Mouse (Mus musculus) hematopoietic stem cell, adult 5-6 weeks (primary cell): ENCODE data around the gene Slc16a3. TPM values are rescaled to one million over a fixed set of nuclear protein-coding genes. Genes with fewer than 3 reads are reported as not detected.

Experiments
- ATAC-seq, 2 experiments: fragments of 125-278 bp in 1 of 2; replicated peaks in 1 of 2; 2 replicates each; pipeline ENCODE4 v1.8.0; 2016 to 2017; ENCODE audit warnings: inconsistent platforms in 2 of 2, mild to moderate bottlenecking in 2 of 2, moderate number of reproducible peaks in 2 of 2, low read depth in 1 of 2, moderate TSS enrichment in 1 of 2; ENCODE audit not compliant: low FRiP score in 2 of 2, poor library complexity in 2 of 2, severe bottlenecking in 2 of 2, insufficient read depth in 1 of 2, low TSS enrichment in 1 of 2
- total RNA-seq: library from RNA; stranded (forward); fragments of 172-1452, 232-1000 nt; gene quantifications from 2 replicates; pipeline ENCODE4 v1.2.3, GENCODE M21; 2017

Slc16a3 gene
- total RNA-seq: 2.0 and 8.8 TPM in 2 replicates

DNA sequence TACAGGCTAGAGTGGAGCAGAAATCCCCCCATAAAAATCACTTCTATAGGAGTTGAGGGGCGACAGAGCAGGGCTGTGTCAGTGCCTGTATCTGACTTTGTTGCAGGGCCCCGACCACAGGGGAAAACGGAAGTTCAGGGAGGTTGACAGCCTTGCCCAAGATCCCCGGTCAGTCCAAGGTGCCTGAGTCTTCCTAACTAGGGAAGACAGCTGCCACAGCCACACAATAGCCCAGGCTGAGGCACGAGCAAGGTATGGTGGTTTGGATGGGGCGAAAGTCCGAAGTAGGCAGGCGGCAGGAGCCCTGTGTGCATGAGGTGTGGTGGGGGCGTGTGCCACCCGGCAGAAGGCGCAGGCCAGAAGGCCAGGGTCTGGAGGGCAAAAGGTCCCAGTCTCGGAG is at the start of gene Slc16a3:
Slc16a3 (plus strand) TSS at position 153 of the 400 bp plus-strand sequence.
- peak; percentile 54 to 57; a peak in 3 of 4 replicates for ATAC-seq

DNA sequence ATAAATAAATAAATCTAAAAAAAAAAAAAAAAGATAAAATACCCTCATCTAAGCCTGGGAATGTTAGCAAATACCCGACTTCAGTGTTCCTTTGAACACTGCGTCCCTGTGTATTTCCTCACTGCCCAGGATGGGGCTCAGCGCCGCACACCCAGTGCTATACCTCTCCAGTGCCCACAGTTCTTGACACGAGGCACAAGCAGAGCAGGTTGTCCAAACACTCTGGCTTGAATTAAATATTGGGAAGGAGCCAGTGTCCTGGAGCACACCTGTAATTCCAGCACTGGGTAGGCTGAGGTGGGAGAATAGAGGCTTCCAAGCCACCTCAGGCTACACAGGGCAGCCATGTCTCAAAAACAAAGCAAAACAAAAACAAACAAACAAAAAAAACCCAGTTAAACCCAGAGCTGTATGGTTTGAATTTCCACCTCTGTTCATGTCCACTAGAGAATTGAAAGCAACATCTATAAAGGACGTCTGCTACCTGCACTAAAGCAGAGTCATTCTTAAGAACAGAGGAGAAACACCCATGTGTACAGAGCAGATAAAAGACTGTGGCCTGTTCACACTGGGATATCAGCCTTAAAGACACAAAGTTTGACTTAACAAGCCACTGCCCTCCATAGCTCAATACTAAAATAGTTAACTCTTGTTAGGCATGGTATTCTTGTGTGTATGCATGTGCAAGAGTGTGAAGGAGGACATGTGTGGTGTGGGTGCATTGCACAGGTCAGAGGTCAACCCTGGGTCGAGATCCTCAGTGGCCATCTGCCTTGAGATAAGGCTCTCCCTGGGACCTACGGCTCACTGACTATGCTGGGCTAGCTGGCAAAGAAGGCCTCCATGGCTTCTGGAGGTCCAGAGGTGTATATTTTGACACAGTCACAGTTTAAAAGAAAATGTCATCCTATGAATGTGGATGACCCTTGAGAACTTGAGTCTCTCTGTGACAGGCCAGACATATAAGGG is 47.7 kb upstream of the Slc16a3 start:
- ATAC-seq: no peak

DNA sequence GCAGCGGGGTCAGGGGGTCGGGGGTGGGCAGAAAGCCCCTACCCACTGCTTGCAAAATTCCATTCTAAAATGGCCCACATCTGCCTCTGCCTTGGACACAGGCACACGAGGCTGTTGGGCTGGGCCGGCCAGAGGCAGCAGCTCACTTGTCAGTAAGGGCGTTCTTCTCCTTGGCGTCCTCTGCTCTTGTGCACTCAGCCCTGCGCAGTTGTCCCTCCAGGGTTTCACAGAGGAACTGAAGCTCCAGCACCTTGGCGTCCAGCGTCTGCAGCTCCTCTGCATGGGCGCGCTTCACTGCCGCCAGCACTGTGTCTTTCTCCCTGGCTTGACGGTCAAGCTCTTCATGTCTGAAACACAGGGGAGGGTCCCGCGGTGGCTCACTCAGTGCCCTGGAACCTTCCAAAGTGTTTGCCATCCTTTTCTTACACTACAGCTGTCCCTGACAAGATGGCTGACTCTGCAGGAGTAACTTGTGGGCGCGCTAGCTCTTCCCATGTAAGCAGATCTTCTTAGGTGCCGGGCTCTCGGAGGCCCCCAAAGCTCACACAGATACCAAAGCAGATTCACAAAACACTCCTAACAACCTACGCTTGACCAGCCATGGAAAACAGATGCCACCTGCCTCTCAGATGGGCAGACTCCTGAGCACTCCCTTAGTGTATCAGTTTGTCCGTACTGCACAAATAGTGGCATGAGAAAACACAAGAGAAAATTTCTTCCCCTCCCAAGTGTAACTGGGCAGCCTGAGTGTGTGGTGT is 46.4 kb upstream of the Slc16a3 start:
- no peak for ATAC-seq

DNA sequence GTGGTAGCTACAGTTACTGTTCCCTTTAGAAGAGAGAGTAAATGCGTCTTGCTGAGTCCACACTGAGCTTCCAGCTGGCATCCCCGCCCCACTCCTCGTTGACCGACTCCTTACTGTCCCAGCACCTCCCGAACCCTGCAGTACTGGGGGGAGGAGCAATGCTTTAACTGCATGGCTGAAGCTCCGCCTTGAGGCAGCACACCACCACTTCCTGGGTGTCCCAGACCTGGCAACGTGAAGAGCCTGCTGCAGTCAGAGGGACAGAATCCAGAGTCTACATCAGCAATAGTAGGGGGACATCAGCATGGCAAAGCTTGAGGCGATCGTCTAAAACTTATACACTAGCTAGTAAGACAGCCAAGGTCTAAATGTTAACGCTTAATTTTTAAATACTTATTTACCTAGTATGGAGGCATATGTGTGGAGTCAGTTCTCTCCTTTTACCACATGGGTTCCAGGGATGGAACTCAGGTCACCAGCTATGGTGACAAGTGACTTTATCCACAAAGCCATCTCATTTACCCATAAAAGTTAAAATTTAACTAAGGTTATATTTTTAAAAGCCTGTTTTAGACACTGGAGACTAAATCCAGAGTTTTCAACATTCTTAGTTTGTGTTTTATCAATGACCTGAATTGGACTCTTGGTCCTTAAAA is 45.7 kb upstream of the Slc16a3 start:
- ATAC-seq: no peak

DNA sequence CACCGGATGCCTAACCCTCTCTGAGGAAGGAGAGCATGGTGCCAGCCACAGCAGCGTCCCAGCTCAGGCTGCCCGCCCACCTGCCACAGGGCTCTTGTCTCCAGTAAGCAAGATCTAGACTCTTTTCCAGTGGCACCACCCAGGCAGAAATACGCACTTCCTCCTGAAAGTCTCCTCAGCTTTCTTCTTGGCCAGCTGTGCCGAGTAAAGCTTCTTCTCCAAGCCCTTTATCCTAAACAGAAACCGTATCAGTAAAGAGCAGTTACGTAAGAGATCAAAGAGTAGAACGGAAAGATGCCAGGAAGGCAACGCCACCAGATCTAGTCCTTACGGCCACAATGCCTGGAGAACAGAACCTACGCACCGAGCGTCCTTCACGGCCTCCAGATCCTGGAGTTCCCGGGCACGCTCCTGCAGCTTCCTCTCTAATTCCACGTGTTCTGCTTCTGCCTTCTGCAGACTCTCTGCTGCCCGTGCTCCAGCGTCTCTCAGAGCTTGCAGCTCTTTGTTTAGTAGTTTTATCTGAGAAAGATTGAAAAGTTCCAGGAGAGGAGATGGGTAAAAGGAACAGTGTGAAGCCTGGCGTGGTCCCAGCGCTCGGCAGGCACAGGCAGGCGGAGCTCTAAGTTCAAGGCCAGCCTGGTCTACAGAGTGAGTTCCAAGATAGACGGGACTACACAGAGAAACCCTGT is 45.0 kb upstream of the Slc16a3 start:
- ATAC-seq: no peak

DNA sequence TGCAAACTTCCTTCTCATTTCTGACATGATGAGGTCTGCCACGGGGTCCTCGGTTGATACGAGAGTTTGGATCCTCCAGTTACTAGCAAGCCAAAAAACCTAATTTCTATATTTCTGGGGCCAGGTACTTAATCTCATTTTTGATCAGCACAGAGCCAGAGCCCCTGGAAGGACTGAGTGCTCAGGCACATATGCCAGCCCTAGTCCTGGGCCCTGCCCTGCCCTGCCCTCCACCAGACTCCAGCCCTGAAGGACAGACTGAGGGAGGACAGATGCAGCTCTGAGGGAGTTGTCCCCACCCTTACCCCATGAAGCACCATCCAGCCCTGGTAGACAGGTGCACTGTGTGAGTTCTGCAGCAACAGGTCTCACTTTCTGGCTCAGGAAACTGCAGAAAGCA is 43.7 kb upstream of the Slc16a3 start:
- ATAC-seq: no peak

DNA sequence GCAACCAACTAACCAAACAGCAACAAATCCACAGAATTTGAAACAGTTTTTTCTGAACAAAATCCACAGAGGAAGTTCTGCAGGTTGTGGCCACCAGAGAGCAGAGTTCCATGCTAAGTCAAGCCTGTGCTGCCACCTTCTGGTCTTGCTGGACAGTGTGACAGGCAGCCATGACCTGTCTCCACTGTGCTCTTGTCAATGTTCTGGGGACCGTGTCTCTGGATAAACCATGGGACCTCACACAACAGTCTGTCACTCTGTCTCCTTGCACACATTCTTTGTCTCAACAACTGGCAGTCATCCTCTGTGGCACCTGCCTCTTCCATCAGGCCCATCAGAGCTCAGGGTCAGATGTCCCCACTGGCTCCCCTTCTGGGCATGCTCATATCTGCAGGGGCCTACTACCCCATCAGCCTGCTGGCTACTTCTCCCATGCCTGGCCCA is 42.8 kb upstream of the Slc16a3 start:
- ATAC-seq: peak; percentile 95 to 97

DNA sequence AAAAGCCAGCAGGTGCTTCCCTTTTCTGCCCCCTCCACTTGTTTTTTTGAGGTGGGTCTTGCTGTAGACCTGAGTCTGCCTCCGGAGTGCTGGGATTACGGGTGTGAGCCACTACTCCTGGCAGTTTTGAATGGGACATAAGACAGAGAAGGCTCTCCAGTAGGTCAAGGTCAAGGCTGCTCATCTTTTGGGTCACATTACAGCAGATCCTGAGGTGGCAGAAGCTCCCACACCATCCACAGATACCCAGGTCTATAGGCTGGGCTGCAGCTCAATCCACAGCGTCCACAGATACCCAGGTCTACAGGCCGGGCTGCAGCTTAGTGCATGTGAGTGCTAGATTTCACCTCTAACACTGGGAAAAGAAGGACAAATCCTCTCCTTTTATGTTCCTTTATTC is 34.5 kb upstream of the Slc16a3 start:
- ATAC-seq: no peak

DNA sequence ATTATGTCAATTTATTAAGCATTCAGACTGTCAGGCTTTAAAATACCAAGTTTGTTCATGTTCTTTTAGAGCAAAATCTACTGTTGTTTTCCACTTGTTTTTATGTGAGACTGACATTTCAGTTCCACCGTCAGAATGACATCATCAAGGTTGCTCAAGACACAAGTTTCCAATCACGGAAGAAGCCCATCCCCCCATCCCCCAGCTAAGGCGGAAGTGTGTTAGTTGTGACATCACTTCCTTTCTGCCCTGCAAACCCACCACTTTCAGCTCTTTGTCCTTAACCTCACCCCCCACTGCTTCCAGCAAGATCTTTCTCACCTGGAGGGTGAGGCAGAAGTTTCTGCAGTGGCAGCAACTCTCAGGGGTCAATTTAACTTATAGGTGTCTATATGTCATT is 31.8 kb upstream of the Slc16a3 start:
- peak; percentile 12 to 74; a peak in 1 of 4 replicates for ATAC-seq

DNA sequence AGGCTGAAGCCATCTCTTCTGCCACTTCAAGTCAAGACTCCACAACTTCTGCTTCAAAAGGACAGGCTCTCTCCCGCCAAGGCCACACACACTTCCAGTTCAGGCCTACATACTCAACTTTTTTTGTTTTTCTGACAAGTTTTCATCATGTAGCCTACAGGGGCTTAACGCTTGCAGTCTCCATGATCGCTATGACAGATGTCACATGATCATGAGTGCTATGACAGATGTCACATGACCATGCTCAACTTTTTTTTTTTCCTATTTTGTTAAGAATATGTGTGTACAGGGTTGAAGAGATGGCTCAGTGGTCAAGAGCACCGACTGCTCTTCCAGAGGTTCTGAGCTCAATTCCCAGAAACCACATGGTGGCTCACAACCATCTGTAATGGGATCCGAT is 30.5 kb upstream of the Slc16a3 start:
- no peak for ATAC-seq

DNA sequence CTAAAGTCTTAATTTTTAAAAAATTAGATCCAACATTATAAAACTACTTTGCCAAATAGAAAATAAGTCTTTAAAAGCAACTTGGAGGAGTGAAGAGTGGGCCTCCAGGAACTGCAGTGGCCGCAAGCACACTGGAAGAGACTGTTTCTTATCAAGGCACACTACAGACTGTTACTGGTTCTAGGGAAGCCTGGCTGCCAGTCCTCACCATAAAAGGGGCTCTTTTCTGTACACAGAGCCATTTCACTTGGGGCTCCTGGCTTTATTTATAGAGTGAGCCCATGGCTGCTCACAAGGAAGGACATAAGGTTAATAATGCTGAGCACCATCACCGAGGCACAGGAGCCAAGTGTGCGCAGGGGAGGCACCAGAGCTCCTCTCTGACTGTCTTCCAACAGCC is 25.8 kb upstream of the Slc16a3 start:
- no peak for ATAC-seq

DNA sequence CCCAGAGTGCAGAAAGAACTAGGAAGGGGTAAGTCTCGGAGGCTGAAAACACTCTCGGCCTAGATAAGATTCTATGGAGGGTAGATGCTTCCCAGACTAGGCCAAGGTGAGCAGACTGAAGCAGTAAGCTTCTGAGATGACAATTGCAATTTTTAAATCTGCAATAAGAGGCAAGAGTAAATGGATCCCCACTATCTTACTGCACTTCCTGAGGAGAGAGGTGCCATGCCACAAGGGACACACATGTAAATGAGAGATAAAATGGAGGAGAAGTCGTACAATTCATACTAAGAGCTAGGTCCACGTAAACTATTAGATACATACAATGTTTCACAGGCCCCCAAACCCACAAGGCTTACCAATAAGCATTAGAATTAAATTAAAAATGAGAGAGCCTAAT is 19.8 kb upstream of the Slc16a3 start:
- no peak for ATAC-seq

DNA sequence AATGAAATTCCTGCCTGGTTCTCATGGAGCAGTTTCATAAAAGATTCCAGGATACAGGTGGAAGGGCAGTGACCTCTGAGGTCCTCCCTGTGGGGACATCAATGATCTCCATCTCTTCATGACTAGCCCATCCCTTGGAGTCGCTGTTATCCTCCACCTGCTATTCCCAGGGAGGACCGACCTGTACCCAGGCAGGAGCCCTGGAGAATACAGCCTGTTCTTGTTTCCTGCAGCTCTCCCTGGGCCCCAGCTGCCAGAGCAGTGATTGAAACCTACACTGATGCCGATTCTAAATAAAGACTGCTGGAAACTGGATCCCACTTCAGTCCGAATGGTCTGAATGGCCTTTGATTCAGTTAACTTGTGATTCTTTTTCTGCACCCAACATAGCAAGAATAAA is 16.8 kb upstream of the Slc16a3 start:
- ATAC-seq: no peak

DNA sequence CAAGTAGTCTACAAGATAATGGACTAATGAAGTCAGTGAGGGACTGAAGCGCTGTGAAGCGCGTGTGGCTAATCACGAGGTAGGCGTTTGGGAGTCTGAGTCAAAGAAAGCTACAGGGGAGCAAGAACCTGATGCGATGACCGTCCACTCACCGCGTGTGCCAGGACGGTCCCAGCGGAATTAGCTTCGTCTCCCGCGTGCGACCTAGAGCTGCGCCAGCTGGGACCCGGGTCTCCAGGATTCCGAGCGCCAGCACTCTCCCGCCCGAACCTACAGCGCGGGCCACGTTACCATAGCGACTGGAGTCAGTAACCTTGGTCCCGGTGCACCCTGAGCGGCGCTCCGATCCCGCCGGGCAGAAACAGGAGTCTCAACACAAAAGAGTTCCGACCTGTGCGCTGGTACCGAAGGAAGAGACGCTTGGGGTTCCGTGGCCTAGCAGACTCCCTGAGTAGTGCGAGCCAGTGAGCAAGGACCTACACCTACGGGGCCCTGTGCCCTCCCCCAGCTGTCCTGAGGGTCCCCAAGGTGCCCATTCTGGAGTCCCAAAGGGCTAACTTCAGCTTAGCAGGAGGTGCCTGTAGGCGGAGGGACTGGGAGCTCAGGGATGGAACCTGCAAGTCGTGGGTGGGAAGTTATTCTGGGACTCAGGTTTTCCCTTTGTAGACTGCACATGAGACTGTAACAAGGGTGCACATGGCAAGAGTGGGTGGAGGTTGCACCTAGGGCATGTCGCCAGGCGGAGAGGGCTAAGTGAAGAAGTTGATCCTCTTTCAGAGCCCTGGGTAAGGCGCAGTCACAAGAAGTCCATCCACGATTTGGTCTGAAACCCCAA is 15.5 kb upstream of the Slc16a3 start, which contains the start of gene Ccdc57:
Ccdc57 (minus strand) TSS at position 309 of the 835 bp plus-strand sequence.
- ATAC-seq: peak; percentile 93 to 95

DNA sequence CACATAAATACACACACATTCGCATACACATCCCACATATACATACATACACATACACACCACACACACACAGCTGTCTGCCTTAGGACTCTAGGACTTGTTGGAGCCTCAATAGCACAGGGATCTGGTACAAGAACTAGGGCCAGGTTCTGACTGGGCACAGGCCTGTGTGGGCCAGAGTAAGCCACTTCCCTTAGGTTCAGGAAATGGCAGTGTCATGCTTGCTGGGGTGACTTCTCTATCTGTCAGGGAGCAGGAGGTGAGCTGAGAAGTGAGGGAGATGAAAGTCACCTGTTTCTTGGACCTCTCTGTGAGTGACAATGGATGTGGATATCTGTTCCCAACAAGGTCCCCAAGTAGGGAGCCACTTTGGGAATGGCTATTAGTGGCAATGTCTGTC is 10.3 kb upstream of the Slc16a3 start:
- peak; percentile 49 to 63; a peak in 2 of 4 replicates for ATAC-seq

DNA sequence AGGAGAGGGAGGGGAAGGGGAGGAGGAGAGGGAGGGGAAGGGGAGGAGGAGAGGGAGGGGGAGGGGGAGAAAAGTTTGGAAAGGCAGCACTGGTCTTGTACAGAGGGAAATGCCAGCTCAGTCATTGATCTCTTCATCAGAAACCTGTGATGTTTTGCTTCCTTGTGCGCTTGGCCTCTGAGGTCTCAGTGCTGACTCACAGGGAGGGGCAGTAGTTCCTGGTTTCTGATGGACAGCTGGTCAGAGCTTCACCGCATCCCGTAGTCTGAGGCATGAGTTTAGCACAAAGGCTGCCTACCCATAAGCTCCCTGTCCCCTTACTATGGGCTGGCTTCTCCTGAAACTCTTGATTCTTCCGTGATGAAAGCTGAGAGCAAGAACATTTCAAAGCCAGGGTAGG is 9.5 kb upstream of the Slc16a3 start:
- peak; percentile 38 to 88; a peak in 3 of 4 replicates for ATAC-seq
